Mouse (Mus musculus) MEL (cell line): ENCODE data around the gene Arid1b. TPM values are rescaled to one million over a fixed set of nuclear protein-coding genes. Genes with fewer than 3 reads are reported as not detected.

Experiments
- DNase-seq: peaks from one replicate; pipeline ENCODE4 v3.0.0; 2011; ENCODE audit warnings: low read depth, low spot score
- H3K27ac ChIP-seq: 2 replicates; pipeline ENCODE4 v1.5.1; 2012; ENCODE audit warnings: low read depth, mild to moderate bottlenecking, control low read depth, low read length, moderate library complexity; ENCODE audit not compliant: control insufficient read depth
- H3K27me3 ChIP-seq, 2 experiments: fragments of 150-350 bp in 1 of 2; sonication (generic) in 1 of 2; 2 replicates each; pipeline ENCODE4 v1.6.1; 2012; ENCODE audit warnings: low read length in 2 of 2, mild to moderate bottlenecking in 2 of 2, improper control_type of control experiment in 1 of 2, moderate library complexity in 1 of 2; ENCODE audit not compliant: insufficient read depth in 2 of 2, control insufficient read depth in 1 of 2
- H3K36me3 ChIP-seq, 2 experiments: 2 replicates each; pipeline ENCODE4 v1.6.1; 2012 to 2014; ENCODE audit warnings: low read length in 2 of 2, improper control_type of control experiment in 1 of 2, inconsistent platforms in 1 of 2, mild to moderate bottlenecking in 1 of 2; ENCODE audit not compliant: insufficient read depth in 2 of 2, control insufficient read depth in 1 of 2
- H3K4me1 ChIP-seq, 2 experiments: fragments of 150-350 bp in 1 of 2; sonication (generic) in 1 of 2; 2 replicates each; pipeline ENCODE4 v1.6.1; 2012; ENCODE audit warnings: low read length in 2 of 2, improper control_type of control experiment in 1 of 2, mild to moderate bottlenecking in 1 of 2; ENCODE audit not compliant: insufficient read depth in 2 of 2, control insufficient read depth in 1 of 2
- H3K4me3 ChIP-seq, 2 experiments: fragments of 150-350 bp in 1 of 2; sonication (generic) in 1 of 2; 2 replicates each; pipeline ENCODE4 v1.5.1; 2012; ENCODE audit warnings: low read depth in 2 of 2, low read length in 2 of 2, mild to moderate bottlenecking in 2 of 2, moderate library complexity in 2 of 2, control low read depth in 1 of 2, improper control_type of control experiment in 1 of 2; ENCODE audit not compliant: control insufficient read depth in 1 of 2, insufficient read depth in 1 of 2
- H3K79me2 ChIP-seq: 2 replicates; pipeline ENCODE4 v1.6.1; 2012; ENCODE audit warnings: mild to moderate bottlenecking, low read length, moderate library complexity; ENCODE audit not compliant: control insufficient read depth, poor library complexity, insufficient read depth
- H3K9ac ChIP-seq: 2 replicates; pipeline ENCODE4 v1.6.1; 2012; ENCODE audit warnings: low read depth, mild to moderate bottlenecking, control low read depth, low read length, moderate library complexity; ENCODE audit not compliant: control insufficient read depth, poor library complexity, severe bottlenecking
- H3K9me3 ChIP-seq: fragments of 150-350 bp; sonication (generic); replicated peaks from 2 replicates; pipeline ENCODE4 v1.6.1; 2012; ENCODE audit warnings: mild to moderate bottlenecking, low read length, improper control_type of control experiment, moderate library complexity; ENCODE audit not compliant: insufficient read depth
- BHLHE40 ChIP-seq: IDR thresholded peaks from 2 replicates; pipeline ENCODE4 v1.6.1; 2012; ENCODE audit warnings: low read depth, mild to moderate bottlenecking, inconsistent platforms, low read length, improper control_type of control experiment, borderline replicate concordance
- CHD1 ChIP-seq: IDR thresholded peaks from 2 replicates; pipeline ENCODE4 v1.6.1; 2012; ENCODE audit warnings: low read depth, mild to moderate bottlenecking, inconsistent platforms, low read length, improper control_type of control experiment
- CHD2 ChIP-seq: IDR thresholded peaks from 2 replicates; pipeline ENCODE4 v1.6.1; 2011; ENCODE audit warnings: low read length, improper control_type of control experiment
- E2F4 ChIP-seq: IDR thresholded peaks from 2 replicates; pipeline ENCODE4 v1.6.1; 2011; ENCODE audit warnings: low read depth, low read length, improper control_type of control experiment, borderline replicate concordance
- ELF1 ChIP-seq: IDR thresholded peaks from 2 replicates; pipeline ENCODE4 v1.6.1; 2014; ENCODE audit warnings: low read depth, mild to moderate bottlenecking, inconsistent platforms, low read length, improper control_type of control experiment, moderate library complexity
- EP300 ChIP-seq, 2 experiments: IDR thresholded peaks; 2 replicates each; pipeline ENCODE4 v1.6.1; 2011; ENCODE audit warnings: improper control_type of control experiment in 2 of 2, low read length in 2 of 2, low read depth in 1 of 2, mild to moderate bottlenecking in 1 of 2
- ETS1 ChIP-seq: IDR thresholded peaks from 2 replicates; pipeline ENCODE4 v1.6.1; 2012; ENCODE audit warnings: low read depth, mild to moderate bottlenecking, inconsistent platforms, low read length, improper control_type of control experiment, moderate library complexity
- HCFC1 ChIP-seq: IDR thresholded peaks from 2 replicates; pipeline ENCODE4 v1.6.1; 2012; ENCODE audit warnings: low read depth, mild to moderate bottlenecking, inconsistent platforms, low read length, improper control_type of control experiment, moderate library complexity
- KAT2A ChIP-seq: conservative IDR thresholded peaks from 2 replicates; pipeline ENCODE4 v1.6.1; 2012; ENCODE audit warnings: low read depth, low read length, improper control_type of control experiment, inconsistent platforms
- MAZ ChIP-seq: IDR thresholded peaks from 2 replicates; pipeline ENCODE4 v1.6.1; 2012; ENCODE audit warnings: low read depth, mild to moderate bottlenecking, inconsistent platforms, low read length, improper control_type of control experiment
- NRF1 ChIP-seq: IDR thresholded peaks from 2 replicates; pipeline ENCODE4 v1.6.1; 2014; ENCODE audit warnings: low read depth, mild to moderate bottlenecking, inconsistent platforms, low read length, improper control_type of control experiment, moderate library complexity; ENCODE audit not compliant: poor library complexity, insufficient read depth, severe bottlenecking
- POLR2A ChIP-seq, 2 experiments: IDR thresholded peaks; 2 replicates each; pipeline ENCODE4 v1.6.1; 2011 to 2012; ENCODE audit warnings: low read length in 2 of 2, mild to moderate bottlenecking in 2 of 2, control low read depth in 1 of 2, improper control_type of control experiment in 1 of 2, low read depth in 1 of 2, moderate library complexity in 1 of 2; ENCODE audit not compliant: control insufficient read depth in 1 of 2, insufficient read depth in 1 of 2, poor library complexity in 1 of 2
- SMC3 ChIP-seq: IDR thresholded peaks from 2 replicates; pipeline ENCODE4 v1.6.1; 2011; ENCODE audit warnings: low read depth, low read length, improper control_type of control experiment
- USF2 ChIP-seq, 2 experiments: IDR thresholded peaks; 2 replicates each; pipeline ENCODE4 v1.6.1; 2011 to 2012; ENCODE audit warnings: improper control_type of control experiment in 2 of 2, low read length in 2 of 2, borderline replicate concordance in 1 of 2, inconsistent platforms in 1 of 2, low read depth in 1 of 2, mild to moderate bottlenecking in 1 of 2; ENCODE audit not compliant: insufficient read depth in 1 of 2
- ZKSCAN1 ChIP-seq: IDR thresholded peaks from 2 replicates; pipeline ENCODE4 v1.6.1; 2012; ENCODE audit warnings: low read depth, mild to moderate bottlenecking, inconsistent platforms, low read length, improper control_type of control experiment, moderate library complexity
- ZNF384 ChIP-seq: IDR thresholded peaks from 2 replicates; pipeline ENCODE4 v1.6.1; 2012; ENCODE audit warnings: low read depth, mild to moderate bottlenecking, inconsistent platforms, low read length, improper control_type of control experiment
- polyA plus RNA-seq, 2 experiments: library from polyadenylated mRNA; stranded (reverse) in 1 of 2; unstranded in 1 of 2; fragments of >175 nt in 1 of 2; fragments of >200 nt in 1 of 2; gene quantifications; 2 replicates each; pipeline versions ENCODE4 v1.2.1 to v1.2.4; 2012; ENCODE audit warnings: low replicate concordance in 2 of 2, low read depth in 1 of 2; ENCODE audit not compliant: insufficient read length in 2 of 2, insufficient read depth in 1 of 2, missing spikeins in 1 of 2
- total RNA-seq: library from RNA; depleted of rRNA; stranded (reverse); fragments of 300-350 nt; gene quantifications from 2 replicates; pipeline ENCODE4 v1.2.3, GENCODE M21; 2012

Gene Arid1b
- total and polyA plus RNA-seq, 3 experiments, result 13.4 to 17.4 TPM; not detected in 1

DNA sequence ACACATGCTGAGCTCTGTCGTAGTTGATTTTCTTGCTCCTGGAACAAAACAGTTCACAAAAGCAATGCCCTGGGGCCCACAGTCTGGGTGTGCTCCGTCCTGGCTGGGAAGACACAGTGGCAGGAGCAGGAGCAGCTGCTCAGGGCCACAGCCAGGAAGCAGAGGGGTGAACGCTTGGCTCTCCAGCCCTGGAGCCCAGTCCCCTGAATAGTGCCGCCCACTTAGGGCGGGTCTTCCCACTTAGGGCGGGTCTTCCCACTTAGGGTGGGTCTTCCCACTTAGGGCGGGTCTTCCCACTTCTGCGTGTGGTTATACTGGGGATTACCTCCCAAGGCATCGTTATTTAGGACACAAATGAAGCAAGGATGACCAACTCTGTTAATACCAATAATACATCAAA, 264.8 kb downstream of the Arid1b start:
- no peaks in the 10 kb centered on the region for H3K79me2 ChIP-seq
- no peaks in the 10 kb centered on the region; a peak in 1 of 4 replicates for H3K36me3 ChIP-seq
- H3K9me3 ChIP-seq, result no peaks in the 10 kb centered on the region
- no peak overlapping the region for H3K27ac ChIP-seq
- H3K9ac ChIP-seq, result no peak overlapping the region
- peak; percentile 29 for DNase-seq
- TF ChIP-seq NRF1 (no peak), MAZ (no peak), POLR2A (IDR thresholded peaks at IDR 0.05; ENCODE audit: control insufficient read depth in 1 of 2, insufficient read depth in 1 of 2, low read depth in 1 of 2, low read length in 2 of 2, poor library complexity in 1 of 2) (no peak), HCFC1 (no peak), CHD1 (no peak), ETS1 (no peak), E2F4 (no peak), EP300 (IDR thresholded peaks at IDR 0.05; ENCODE audit: low read depth in 1 of 2, low read length in 2 of 2) (no peak), ZKSCAN1 (no peak), BHLHE40 (no peak)
- H3K4me3 ChIP-seq, result no peak overlapping the region
- H3K4me1 ChIP-seq, result no peaks in the 10 kb centered on the region
- H3K27me3 ChIP-seq, result no peaks in the 10 kb centered on the region

DNA sequence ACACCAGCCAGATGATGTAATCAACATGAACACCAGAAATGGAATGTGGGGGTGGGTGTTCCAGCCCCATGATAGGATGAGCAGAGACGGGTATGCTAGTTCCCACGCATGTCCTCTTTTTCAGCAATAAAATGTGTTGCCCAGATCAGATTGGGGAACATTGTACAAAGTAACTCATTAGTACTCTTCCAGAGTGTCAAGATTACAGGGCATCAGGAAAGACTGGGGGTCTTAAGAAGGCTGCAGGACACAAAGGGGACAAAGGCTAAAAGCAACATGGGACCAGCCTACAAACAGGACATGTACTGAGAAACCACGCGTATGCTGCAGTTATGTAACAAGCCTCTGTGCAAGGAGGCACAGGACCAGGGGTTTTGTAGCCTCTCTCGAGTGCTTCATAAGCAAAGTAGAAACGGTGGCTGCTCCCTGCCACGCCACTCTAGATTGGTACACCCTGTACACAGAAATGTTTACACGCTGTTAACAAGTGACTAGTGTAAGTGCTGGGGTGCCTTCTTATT, 267.1 kb downstream of the Arid1b start:
- TF ChIP-seq HCFC1, result no peak
- TF ChIP-seq POLR2A (IDR thresholded peaks at IDR 0.05; ENCODE audit: control insufficient read depth in 1 of 2, insufficient read depth in 1 of 2, low read depth in 1 of 2, low read length in 2 of 2, poor library complexity in 1 of 2), result no peak
- TF ChIP-seq BHLHE40, result no peak
- TF ChIP-seq CHD2, result no peak
- TF ChIP-seq KAT2A, result no peak
- TF ChIP-seq USF2 (IDR thresholded peaks at IDR 0.05; ENCODE audit: borderline replicate concordance in 1 of 2, insufficient read depth in 1 of 2, low read depth in 1 of 2, low read length in 2 of 2), result no peak
- TF ChIP-seq EP300 (IDR thresholded peaks at IDR 0.05; ENCODE audit: low read depth in 1 of 2, low read length in 2 of 2), result no peak
- no peak for TF ChIP-seq SMC3
- TF ChIP-seq ZNF384, result no peak
- TF ChIP-seq ELF1, result no peak
- no peak for TF ChIP-seq NRF1
- no peak overlapping the region for H3K9ac ChIP-seq
- H3K9me3 ChIP-seq, result no peaks in the 10 kb centered on the region
- no peaks in the 10 kb centered on the region for H3K27me3 ChIP-seq
- H3K4me3 ChIP-seq, result no peak overlapping the region
- H3K79me2 ChIP-seq, result no peaks in the 10 kb centered on the region
- no peaks in the 10 kb centered on the region for H3K4me1 ChIP-seq
- no peak overlapping the region for H3K27ac ChIP-seq
- H3K36me3 ChIP-seq, result no peaks in the 10 kb centered on the region; a peak in 1 of 4 replicates
- DNase-seq, result no peak
